ENCODE assay signal across 16 mouse cellular contexts in the genomic region with DNA sequence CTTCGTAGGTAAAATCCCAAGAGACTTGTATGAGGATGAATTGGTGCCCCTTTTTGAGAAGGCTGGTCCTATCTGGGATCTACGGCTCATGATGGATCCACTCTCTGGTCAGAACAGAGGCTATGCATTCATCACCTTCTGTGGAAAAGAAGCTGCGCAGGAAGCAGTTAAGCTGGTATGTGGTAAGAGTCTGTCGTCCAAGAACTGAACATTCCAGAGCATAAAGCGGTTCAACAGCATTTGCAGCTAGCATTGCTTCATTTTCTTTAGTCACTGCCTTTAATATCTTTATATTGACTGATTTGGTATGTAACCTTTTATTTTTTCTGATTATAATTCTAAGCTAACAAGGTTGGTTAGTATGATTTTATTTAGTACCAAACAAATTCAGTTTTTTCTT.
"Had no signal": no experiment of that assay in that cellular context is flagged by ENCODE, and none has a peak within 500 bp of the region (broad histone marks: within the 10 kb centered on the region; RNA-seq: fewer than 3 reads in every experiment).

No protein-coding gene starts in this region.

- H3K4me1 ChIP-seq: midbrain, embryonic 13.5 days; midbrain, embryonic 15.5 days; neural tube, embryonic 12.5 days; stomach, embryonic 15.5 days had no signal

- H3K27me3 ChIP-seq: lung, embryonic 15.5 days; megakaryocyte, embryonic 14.5 days; midbrain, embryonic 13.5 days; midbrain, embryonic 15.5 days; neural tube, embryonic 12.5 days; stomach, embryonic 15.5 days had no signal

- H3K4me2 ChIP-seq: lung, embryonic 15.5 days; midbrain, embryonic 11.5 days; midbrain, embryonic 13.5 days; midbrain, embryonic 15.5 days; neural tube, embryonic 12.5 days; stomach, embryonic 15.5 days had no signal

- ATAC-seq: liver, postnatal 0 days; midbrain, embryonic 13.5 days; midbrain, embryonic 15.5 days had no signal

- H3K9me3 ChIP-seq: lung, embryonic 15.5 days; megakaryocyte, embryonic 14.5 days; midbrain, embryonic 13.5 days; midbrain, embryonic 15.5 days; neural tube, embryonic 12.5 days; stomach, embryonic 15.5 days had no signal

- H3K4me3 ChIP-seq: lung, embryonic 15.5 days; megakaryocyte, embryonic 14.5 days; midbrain, embryonic 13.5 days; midbrain, embryonic 15.5 days; neural tube, embryonic 12.5 days; stomach, embryonic 15.5 days had no signal

- H3K9ac ChIP-seq: liver, postnatal 0 days; lung, embryonic 15.5 days; midbrain, embryonic 13.5 days; midbrain, embryonic 15.5 days; neural tube, embryonic 12.5 days; stomach, embryonic 15.5 days had no signal

- H3K27ac ChIP-seq: lung, embryonic 15.5 days; macrophage; midbrain, embryonic 13.5 days; midbrain, embryonic 15.5 days; neural tube, embryonic 12.5 days; stomach, embryonic 15.5 days had no signal

- DNase-seq: liver, postnatal 0 days; lung, adult 2 months; lung, postnatal 10 days; lung, postnatal 36 days; right cerebral cortex, postnatal 14 days; thymus, adult 2 months; thymus, postnatal 25 days; thymus, postnatal 4 days had no signal
